Mouse (Mus musculus): Measurements from ENCODE around the gene Pank3.

DNA sequence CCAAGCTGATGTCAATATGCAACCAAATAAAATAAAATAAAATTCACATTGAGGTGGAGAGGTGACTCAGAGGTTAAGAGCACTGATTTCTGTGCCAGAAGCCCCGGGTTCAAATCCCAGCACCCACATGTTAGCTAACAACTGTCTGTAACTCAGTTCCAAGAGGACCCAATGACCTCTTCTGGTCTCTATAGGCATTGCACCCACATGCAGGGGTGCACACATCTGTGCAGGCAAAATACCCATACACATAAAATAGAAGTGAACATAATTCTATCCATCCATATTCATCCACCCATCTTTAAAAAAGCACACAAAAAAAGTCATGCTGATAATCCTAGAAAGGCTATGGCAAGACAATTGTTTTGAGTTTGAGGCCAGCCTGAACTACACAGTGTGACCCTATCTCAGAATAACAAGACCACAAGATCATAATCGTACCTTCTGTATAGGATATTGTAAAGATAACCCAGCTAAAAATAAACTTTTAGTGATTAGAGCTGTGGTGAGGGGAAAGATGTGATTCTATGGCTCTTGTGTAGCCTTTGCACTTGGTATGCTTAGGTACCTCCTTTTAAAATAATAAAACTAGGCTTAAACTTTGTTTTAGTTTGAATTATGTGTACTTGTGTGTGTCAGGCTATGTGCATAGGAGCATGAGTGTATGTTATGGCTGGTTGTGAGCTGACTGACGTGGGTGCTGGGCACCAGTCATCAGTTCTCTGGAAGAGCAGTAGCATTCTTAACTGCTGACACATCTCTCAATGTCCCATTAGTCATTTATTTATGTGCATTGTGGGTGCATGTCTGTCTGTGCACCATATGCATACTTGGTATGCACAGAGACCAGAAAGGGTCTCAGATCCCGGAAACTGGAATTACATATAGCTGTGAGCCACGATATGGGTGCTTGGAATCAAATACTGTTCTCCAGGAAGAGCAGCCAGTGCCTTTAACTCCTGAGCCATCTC lies 68.2 kb downstream of the Pank3 start:
- no peak for TF ChIP-seq POLR2A (IDR thresholded peaks at IDR 0.05; ENCODE audit: insufficient read depth, low read depth, low read length)
- 0 out of 2 replicates have a peak, but pooled peaks have one; percentile 12 for TF ChIP-seq CTCF (IDR thresholded peaks at IDR 0.05)
- no peak for TF ChIP-seq EP300 (IDR thresholded peaks at IDR 0.05; ENCODE audit: insufficient read depth, low read depth, low read length)
